Mouse (Mus musculus) kidney, postnatal 0 days (tissue): ENCODE results near the gene Sv2c. TPM values are rescaled to one million over a fixed set of nuclear protein-coding genes. Genes with fewer than 3 reads are reported as not detected.

ENCODE experiments used
- ATAC-seq: fragments of 200-750 bp; cut with Nextera tagmentation; replicated peaks from 2 replicates; pipeline ENCODE4 v1.8.0; 2017; ENCODE audit warnings: low read depth, moderate number of reproducible peaks, moderate TSS enrichment, moderate library complexity; ENCODE audit not compliant: low FRiP score
- DNase-seq: peaks from one replicate; pipeline ENCODE4 v3.0.0-alpha.2; 2016; ENCODE audit warnings: low spot score
- H3K27ac ChIP-seq: fragments of 300-500 bp; sonication (generic); 2 replicates; pipeline ENCODE4 v1.5.1; 2014; ENCODE audit warnings: mild to moderate bottlenecking
- H3K27me3 ChIP-seq: fragments of 300-500 bp; sonication (generic); 2 replicates; pipeline ENCODE4 v1.6.1; 2014; ENCODE audit warnings: low read length, mixed read lengths; ENCODE audit not compliant: insufficient read depth
- H3K36me3 ChIP-seq: fragments of 300-500 bp; sonication (generic); 2 replicates; pipeline ENCODE4 v1.6.1; 2014; ENCODE audit warnings: low read length, mixed read lengths; ENCODE audit not compliant: insufficient read depth
- H3K4me1 ChIP-seq: fragments of 300-500 bp; sonication (generic); replicated peaks from 2 replicates; pipeline ENCODE4 v1.6.1; 2014; ENCODE audit warnings: antibody characterized with exemption, low read length, mixed read lengths; ENCODE audit not compliant: insufficient read depth
- H3K4me2 ChIP-seq: fragments of 300-500 bp; sonication (generic); 2 replicates; pipeline ENCODE4 v1.6.1; 2014; ENCODE audit warnings: mild to moderate bottlenecking, low read length, moderate library complexity, mixed read lengths
- H3K4me3 ChIP-seq: fragments of 300-500 bp; sonication (generic); replicated peaks from 2 replicates; pipeline ENCODE4 v1.5.1; 2014; ENCODE audit warnings: low read depth, low read length
- H3K9ac ChIP-seq: fragments of 300-500 bp; sonication (generic); 2 replicates; pipeline ENCODE4 v1.6.1; 2014; ENCODE audit warnings: low read depth, low read length
- H3K9me3 ChIP-seq: fragments of 300-500 bp; sonication (generic); replicated peaks from 2 replicates; pipeline ENCODE4 v1.6.1; 2016; ENCODE audit warnings: low read length, inconsistent platforms, mixed read lengths
- CTCF ChIP-seq: IDR thresholded peaks from 2 replicates; pipeline ENCODE4 v1.5.1; 2016; ENCODE audit warnings: antibody characterized with exemption, low read depth, mild to moderate bottlenecking, moderate library complexity
- WGBS: fragments of 180-500 bp; shearing (Covaris S2); extraction: QIAGEN DNeasy Blood & Tissue Kit; methylation state at CpG from one replicate; pipeline ENCODE4 v1.1.7; 2014; 5-methylcytosine and 5-hydroxymethylcytosine counted together
- polyA plus RNA-seq: library from polyadenylated mRNA; unstranded; fragments of >200 nt; fragmentation: Nextera tagmentation; extraction: Ambion mirVana; gene quantifications from 2 replicates; pipeline ENCODE4 v1.2.1, GENCODE M21; 2015

Sv2c gene
- 0.39 and 0.54 TPM in 2 replicates for polyA plus RNA-seq

DNA sequence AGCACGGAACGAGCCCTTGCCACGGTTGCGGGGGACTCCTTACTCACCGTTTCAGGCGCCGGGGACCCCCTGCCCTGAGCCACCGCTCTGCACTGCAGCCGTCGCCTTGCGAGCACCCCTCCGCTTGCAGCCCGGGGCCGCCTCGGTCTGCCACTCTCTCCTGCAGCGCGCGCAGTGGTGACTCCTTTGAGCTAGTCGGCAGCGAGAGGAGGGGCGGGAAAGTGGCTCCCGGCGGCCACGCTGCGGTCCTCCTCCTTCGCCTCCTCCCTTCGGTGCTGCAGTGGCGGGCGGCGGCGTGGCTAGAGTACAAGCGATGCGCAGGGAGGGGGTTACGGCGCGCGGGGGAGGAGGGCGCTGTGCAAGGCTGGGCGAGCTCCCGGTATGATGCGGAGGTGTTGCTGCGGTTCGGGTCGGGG lies at the start of gene Sv2c:
TSS of gene Sv2c (minus strand) at position 177 of the 416 bp plus-strand sequence.
- H3K4me2 ChIP-seq, result peak within 1 kb of the TSS; percentile 76
- no peak for TF ChIP-seq CTCF
- H3K9ac ChIP-seq, result no peak within 1 kb of the TSS
- peaks cover 54% of the 10 kb centered on the region for H3K27me3 ChIP-seq
- H3K4me3 ChIP-seq, result peak within 1 kb of the TSS; percentile 36
- ATAC-seq, result peak; percentile 73; the same call in 1 of the 2 replicates
- H3K4me1 ChIP-seq, result peaks cover 13% of the 10 kb centered on the region
- under 1% methylated on average over 44 of the region's 44 CpGs for WGBS
- no peaks in the 10 kb centered on the region for H3K36me3 ChIP-seq
- H3K27ac ChIP-seq, result no peak within 1 kb of the TSS
- peak; percentile 84 for DNase-seq
- H3K9me3 ChIP-seq, result no peaks in the 10 kb centered on the region

DNA sequence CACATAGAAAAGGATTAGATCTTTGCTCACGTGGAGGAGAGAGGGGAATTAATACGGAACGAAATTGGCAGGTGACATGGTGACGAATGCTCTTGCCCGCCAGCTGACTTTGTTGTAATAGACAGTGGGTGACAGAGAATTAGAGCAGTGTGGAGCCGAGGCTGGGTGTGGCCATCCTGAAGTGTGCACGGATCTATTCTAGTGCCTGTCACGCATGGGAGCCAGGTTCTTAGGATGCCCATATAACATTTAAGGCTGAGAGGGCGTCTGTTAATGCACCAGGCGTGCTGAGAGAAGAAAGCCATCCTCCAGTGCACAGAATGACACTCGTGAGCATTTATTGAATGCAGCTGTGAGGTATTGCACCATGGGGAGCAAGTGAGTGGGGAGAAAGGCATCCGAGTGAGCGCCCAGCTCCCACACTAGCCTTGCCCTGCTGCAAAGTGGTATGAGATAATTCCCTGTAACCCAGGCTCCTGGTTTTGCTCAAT lies 48.3 kb upstream of the Sv2c start:
- H3K4me1 ChIP-seq, result no peaks in the 10 kb centered on the region
- no peaks in the 10 kb centered on the region for H3K27me3 ChIP-seq
- no peak overlapping the region for H3K4me2 ChIP-seq
- H3K4me3 ChIP-seq, result no peak overlapping the region
- H3K9ac ChIP-seq, result no peak overlapping the region
- H3K27ac ChIP-seq, result no peak overlapping the region
- WGBS, result 64% methylated on average over 13 of the region's 13 CpGs
- DNase-seq (no peak), ATAC-seq (no peak)
- no peaks in the 10 kb centered on the region for H3K9me3 ChIP-seq
- no peak for TF ChIP-seq CTCF
- no peaks in the 10 kb centered on the region for H3K36me3 ChIP-seq

DNA sequence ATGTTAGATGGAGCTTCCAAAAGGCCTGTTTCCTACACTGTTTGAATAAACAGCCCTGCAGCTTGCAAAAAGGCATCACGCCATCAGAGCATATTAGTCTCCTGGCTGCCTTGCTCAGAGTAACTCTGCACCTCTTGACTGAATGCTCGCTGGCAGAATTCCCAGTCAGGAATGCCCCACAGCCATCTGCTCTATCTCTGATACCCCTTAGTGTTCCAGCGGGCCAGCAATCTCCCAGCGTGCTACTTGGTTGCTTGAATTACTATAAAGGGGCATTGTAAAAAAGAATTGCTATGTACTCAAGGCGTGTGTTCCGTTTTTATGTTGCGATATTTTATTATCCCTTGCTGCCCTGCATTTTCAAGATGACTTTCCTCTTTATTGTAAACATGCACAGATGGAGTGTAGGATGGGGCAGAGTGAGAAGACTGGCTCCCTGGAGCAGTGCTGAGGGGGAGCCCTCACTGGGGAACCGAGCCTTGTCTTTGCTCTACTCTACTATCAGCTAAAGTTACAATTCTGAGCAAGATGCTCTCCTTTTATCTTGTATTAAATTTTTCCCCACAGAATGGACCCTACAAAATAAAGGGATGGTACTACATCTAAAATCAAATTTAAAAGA lies 43.3 kb upstream of the Sv2c start:
- no peaks in the 10 kb centered on the region for H3K36me3 ChIP-seq
- TF ChIP-seq CTCF, result no peak
- no peak overlapping the region for H3K9ac ChIP-seq
- DNase-seq (no peak), ATAC-seq (no peak)
- H3K4me1 ChIP-seq, result no peaks in the 10 kb centered on the region
- no peaks in the 10 kb centered on the region for H3K27me3 ChIP-seq
- no peak overlapping the region for H3K4me2 ChIP-seq
- no peak overlapping the region for H3K4me3 ChIP-seq
- H3K27ac ChIP-seq, result no peak overlapping the region
- WGBS, result 59% methylated on average over 8 of the region's 8 CpGs
- no peaks in the 10 kb centered on the region for H3K9me3 ChIP-seq

DNA sequence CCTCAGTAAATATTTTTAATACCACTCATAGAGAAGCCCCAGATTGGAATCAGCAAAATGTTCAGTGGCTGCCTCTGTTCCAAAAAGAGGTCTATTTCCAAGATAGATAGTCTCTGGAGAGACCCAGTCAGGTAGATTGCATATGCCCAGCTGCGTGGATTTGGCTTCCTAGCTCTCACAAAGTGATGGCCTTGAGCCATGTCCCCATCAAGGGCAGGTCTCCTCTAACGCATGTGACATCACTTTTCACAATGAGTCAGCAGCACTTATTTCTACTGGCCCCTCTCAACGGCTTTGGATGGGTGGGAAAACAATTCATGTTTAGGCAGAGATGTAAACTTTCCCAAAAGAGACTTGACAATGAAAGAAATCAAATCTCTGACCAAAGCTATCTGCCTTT lies 41.3 kb upstream of the Sv2c start:
- H3K4me2 ChIP-seq, result no peak overlapping the region
- H3K27me3 ChIP-seq, result no peaks in the 10 kb centered on the region
- no peak for TF ChIP-seq CTCF
- H3K9ac ChIP-seq, result no peak overlapping the region
- H3K4me1 ChIP-seq, result no peaks in the 10 kb centered on the region
- H3K9me3 ChIP-seq, result no peaks in the 10 kb centered on the region
- ATAC-seq (no peak), DNase-seq (no peak)
- WGBS, result 70% methylated on average over 3 of the region's 3 CpGs
- no peak overlapping the region for H3K27ac ChIP-seq
- no peaks in the 10 kb centered on the region for H3K36me3 ChIP-seq
- no peak overlapping the region for H3K4me3 ChIP-seq

DNA sequence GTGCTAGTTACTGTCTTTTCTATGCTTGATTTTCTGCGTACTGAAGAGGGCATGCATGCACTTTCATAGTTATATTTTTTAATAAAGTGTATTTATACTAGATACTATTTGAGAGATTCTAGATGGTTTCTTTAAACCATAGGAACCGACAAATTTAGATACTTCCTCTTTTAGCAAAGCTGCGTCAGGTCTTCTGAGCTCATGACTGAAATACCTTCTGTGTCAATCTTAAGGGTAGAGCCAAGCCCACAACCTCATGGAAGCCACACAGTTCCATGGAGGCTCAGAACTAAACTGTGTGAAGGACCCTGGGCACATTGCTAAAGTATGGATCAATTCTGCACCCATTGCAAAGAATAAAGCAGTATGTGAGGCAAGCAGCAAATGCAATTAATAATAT lies 39.9 kb upstream of the Sv2c start:
- H3K4me3 ChIP-seq, result no peak overlapping the region
- no peaks in the 10 kb centered on the region for H3K4me1 ChIP-seq
- no peak overlapping the region for H3K9ac ChIP-seq
- WGBS, result 88% methylated on average over 3 of the region's 3 CpGs
- no peak for ATAC-seq
- H3K9me3 ChIP-seq, result no peaks in the 10 kb centered on the region
- DNase-seq, result no peak
- H3K27ac ChIP-seq, result no peak overlapping the region
- no peak for TF ChIP-seq CTCF
- H3K36me3 ChIP-seq, result no peaks in the 10 kb centered on the region
- no peak overlapping the region for H3K4me2 ChIP-seq
- no peaks in the 10 kb centered on the region for H3K27me3 ChIP-seq

DNA sequence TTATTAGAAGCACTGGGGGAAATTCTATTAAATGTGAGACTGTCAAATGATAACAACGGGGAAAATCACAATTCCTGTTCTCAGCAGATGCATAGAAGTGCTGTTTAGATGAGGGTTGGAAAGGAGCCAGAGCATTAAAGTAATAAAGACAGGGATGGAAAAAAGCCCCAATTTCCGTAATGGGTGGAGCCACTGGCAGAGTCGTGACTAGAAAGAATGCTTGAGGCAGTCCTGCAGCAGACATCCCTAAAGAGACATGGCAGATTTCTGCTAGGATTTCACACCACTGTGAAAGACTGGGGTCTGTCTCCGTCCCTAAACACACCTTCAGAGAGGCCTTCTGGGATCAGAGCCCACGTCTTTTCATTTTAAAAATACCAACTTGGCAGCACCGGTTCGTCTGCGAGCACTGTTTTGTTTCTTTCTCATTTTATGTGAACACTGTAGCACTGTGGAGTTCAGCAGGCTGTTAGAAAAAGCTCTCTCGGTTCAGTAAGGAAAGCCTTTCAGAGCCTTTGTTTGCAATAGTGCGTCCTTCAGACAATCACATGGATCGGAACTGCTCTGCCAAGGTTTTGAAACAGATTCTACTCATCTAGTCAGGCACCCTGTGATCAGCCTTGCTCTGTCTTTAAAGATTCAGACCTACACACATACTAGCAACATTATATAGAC lies 36.8 kb upstream of the Sv2c start:
- ATAC-seq (no peak), DNase-seq (peak; percentile 14)
- 42% methylated on average over 11 of the region's 11 CpGs for WGBS
- H3K27ac ChIP-seq, result no peak overlapping the region
- no peak overlapping the region for H3K4me3 ChIP-seq
- H3K9me3 ChIP-seq, result no peaks in the 10 kb centered on the region
- H3K36me3 ChIP-seq, result no peaks in the 10 kb centered on the region
- no peak overlapping the region for H3K9ac ChIP-seq
- H3K4me1 ChIP-seq, result no peaks in the 10 kb centered on the region
- no peak for TF ChIP-seq CTCF
- H3K27me3 ChIP-seq, result no peaks in the 10 kb centered on the region
- peak overlapping the region; percentile 8; the same call in 1 of the 2 replicates for H3K4me2 ChIP-seq
